Mouse (Mus musculus): ENCODE results near the gene Sncg. TPM values are rescaled to one million over a fixed set of nuclear protein-coding genes. Genes with fewer than 3 reads are reported as not detected.

Sncg gene
- total RNA-seq, 1 experiment from 2014 or later = not detected

DNA sequence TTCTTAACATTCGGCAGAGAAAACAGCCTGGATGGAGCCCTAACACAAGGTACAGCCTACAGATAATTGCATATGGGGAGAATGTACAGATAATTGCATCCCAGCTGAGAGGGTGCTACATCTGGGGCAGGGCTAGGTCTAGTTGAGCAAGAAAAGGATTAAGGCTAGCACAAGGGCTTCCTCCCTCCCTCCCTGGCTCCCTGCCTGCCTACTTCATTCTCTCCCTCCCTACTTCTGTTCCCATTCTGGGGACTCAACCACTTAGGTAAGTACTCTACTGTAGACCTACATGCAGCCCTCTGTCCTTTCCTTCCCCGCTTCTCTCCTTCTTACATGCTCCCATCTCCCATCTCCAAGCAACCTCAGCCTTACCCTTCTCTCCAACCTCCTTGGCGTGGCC, 21.3 kb downstream of the Sncg start:
- no peak for ATAC-seq (replicated peaks in 1 of 2; ENCODE audit: insufficient read depth in 1 of 2, low FRiP score in 2 of 2, low TSS enrichment in 1 of 2, low read depth in 1 of 2, poor library complexity in 2 of 2, severe bottlenecking in 2 of 2)

DNA sequence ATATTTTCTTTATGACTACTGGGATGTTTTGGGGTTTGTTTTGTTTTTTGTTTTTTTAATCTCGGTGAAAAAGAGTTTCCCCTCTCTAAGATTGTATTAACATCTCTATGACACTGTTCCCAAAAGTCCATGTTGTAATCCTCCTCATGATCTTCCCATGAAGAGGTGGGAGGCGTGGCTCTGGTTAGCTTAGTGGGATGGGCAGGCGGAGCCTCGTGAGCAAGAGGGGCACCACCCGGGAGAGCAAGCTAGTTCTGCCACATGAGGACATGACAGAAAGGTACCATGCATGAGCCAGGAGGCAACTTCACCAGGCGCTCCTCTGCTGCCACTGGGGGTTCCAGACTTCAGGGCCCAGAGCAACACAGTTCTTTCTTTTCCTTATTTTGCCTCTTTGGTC, 22.1 kb downstream of the Sncg start:
- no peak for ATAC-seq (replicated peaks in 1 of 2; ENCODE audit: insufficient read depth in 1 of 2, low FRiP score in 2 of 2, low TSS enrichment in 1 of 2, low read depth in 1 of 2, poor library complexity in 2 of 2, severe bottlenecking in 2 of 2)

DNA sequence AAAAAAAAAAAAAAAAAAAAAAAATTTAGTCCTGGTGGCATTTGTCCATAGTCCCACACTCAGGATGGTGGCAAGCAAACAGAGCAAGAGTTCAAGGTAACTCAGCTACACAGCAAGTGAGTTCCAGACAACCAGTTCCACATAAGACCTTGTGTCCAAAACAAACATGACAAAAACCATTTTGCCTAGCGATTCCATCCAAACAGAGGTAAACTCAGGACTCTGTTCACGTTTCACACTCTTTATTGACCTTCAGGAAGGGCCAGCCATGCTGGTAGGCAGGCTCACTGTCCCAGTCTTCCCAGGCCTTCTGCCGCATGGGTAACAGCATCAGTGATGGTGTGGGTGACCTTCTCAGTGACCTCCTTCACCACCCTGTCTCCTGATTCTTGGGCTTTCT, 22.9 kb downstream of the Sncg start:
- no peak for ATAC-seq (replicated peaks in 1 of 2; ENCODE audit: insufficient read depth in 1 of 2, low FRiP score in 2 of 2, low TSS enrichment in 1 of 2, low read depth in 1 of 2, poor library complexity in 2 of 2, severe bottlenecking in 2 of 2)

DNA sequence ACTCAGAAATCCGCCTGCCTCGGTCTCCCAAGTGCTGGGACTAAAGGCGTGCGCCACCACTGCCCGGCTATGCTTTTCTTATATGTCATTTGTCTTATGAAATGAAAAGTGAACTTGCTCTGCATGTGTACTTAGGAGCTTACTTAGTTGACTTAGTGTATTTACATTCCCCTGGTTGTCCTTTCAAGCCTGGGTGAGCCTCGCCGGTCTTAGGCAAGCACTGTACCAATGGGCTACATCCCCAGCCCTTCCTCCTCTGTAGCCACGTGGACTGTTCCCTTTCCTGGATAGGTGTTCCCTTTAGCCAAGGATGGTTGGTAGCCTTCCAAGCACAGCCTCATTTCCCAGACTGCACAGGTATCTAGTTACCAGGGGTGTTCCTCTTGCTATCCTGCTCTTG, 25.6 kb downstream of the Sncg start:
- ATAC-seq (replicated peaks in 1 of 2; ENCODE audit: insufficient read depth in 1 of 2, low FRiP score in 2 of 2, low TSS enrichment in 1 of 2, low read depth in 1 of 2, poor library complexity in 2 of 2, severe bottlenecking in 2 of 2) = no peak

DNA sequence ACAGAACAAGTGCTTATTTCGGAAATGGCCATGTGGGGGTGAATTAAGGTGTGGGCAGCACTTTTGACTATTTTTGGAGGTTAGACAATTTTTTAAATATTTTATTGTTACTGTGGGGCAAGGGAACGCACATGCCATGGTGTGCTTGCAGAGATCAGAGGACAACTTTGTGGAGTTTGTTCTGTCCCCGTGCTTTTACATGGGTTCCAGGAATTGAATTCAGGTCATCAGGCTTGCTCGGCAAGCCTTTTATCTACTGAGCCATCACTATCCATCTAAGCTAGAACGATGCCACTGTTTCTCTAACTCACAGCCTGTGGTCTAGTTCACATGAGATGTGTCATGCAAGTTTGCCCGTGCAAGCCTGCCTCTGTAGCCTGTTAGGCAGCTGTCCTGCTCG, 26.3 kb downstream of the Sncg start:
- ATAC-seq (replicated peaks in 1 of 2; ENCODE audit: insufficient read depth in 1 of 2, low FRiP score in 2 of 2, low TSS enrichment in 1 of 2, low read depth in 1 of 2, poor library complexity in 2 of 2, severe bottlenecking in 2 of 2) = no peak

DNA sequence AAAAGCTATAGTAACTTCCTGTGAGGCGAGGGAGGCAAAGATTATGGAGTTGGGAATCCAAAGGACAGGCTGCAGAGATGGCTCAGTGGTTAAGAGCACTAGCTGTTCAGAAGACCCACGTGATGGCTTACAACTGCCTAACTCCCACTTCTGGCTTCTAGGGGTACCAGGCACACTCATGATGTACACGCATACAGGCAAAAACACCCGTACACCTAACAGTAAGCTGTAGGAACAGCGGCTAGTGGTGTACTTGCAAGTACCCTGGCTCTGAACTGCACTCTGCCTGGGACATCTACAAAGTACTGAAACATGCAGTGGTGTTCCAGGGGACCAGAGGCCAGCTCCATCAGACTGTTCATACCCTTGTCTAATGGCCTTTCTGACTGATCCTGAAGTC, 27.5 kb downstream of the Sncg start:
- ATAC-seq (replicated peaks in 1 of 2; ENCODE audit: insufficient read depth in 1 of 2, low FRiP score in 2 of 2, low TSS enrichment in 1 of 2, low read depth in 1 of 2, poor library complexity in 2 of 2, severe bottlenecking in 2 of 2) = no peak

DNA sequence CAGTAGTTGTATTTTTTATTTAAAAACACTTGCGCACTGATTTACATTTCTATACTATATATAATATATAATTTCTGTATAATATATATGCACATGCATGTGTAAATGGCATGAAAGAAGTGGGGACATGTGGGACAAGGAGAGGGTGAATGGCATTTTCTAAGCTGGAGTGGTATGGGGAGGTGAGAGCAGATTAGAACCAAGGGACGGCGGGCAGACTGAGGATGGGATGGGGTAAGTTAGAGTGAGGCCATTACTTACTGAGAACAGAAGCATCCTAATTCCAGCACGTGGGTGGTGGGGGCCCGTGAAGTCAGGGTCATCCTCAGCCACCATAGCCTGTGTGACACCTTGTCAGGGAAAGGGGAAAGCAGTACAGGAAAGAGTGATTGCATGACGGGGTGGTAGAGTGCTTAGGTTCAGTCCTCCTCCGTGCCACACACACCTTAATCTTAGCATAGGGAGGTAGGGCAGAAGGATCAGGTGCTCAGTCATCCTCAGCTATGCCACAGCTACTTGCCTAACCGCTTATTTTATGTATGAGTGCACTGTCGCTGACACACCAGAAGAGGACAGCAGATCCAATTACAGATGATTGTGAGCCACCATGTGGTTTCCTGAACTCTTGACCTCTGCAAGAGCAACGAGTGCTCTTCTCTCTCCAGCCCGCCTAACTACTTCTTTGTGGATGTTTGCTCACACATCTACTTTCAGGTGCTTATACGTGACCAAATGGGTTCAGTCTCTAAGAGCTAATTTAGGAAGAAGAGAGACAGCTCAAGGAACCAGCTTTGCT, 28.6 kb downstream of the Sncg start:
- no peak for ATAC-seq (replicated peaks in 1 of 2; ENCODE audit: insufficient read depth in 1 of 2, low FRiP score in 2 of 2, low TSS enrichment in 1 of 2, low read depth in 1 of 2, poor library complexity in 2 of 2, severe bottlenecking in 2 of 2)

DNA sequence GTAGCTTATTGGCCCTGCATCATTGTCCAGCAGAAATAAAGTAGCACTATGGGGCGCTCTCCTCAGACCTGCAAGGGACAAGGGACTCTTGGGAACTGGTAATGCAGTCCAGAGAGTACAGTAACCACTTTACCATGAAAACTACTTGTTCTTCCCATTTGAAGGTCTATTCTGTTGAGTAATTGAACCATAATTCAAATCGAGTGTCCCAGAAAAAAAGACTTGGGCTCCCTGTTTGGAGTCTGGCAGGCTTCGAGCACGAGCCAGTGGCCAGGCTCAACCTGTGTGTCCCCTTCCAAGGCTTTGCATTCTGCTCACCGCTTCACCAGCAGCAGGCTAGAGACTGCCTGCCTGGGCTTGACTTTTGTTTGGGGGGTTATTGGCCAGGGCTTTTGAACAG, 30.2 kb downstream of the Sncg start:
- ATAC-seq (replicated peaks in 1 of 2; ENCODE audit: insufficient read depth in 1 of 2, low FRiP score in 2 of 2, low TSS enrichment in 1 of 2, low read depth in 1 of 2, poor library complexity in 2 of 2, severe bottlenecking in 2 of 2) = no peak

DNA sequence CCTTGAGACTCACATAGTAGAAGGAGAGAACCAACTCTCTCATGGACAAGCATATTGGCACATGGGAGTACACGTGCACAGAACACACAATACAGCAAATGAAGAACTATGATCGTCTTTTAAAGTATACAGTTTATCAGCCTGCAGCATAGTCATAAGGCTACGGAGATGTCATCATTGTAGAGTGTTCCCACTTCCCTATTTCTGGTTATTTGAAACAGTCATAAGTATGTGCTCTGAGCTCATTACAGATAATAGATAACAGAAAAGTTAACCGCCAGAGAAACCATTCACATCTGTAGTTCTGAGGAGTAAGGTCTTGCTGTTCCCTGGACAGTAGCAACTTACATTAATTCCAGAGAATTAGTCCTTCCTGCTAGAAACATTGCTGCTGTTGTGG, 31.5 kb downstream of the Sncg start:
- ATAC-seq (replicated peaks in 1 of 2; ENCODE audit: insufficient read depth in 1 of 2, low FRiP score in 2 of 2, low TSS enrichment in 1 of 2, low read depth in 1 of 2, poor library complexity in 2 of 2, severe bottlenecking in 2 of 2) = no peak

DNA sequence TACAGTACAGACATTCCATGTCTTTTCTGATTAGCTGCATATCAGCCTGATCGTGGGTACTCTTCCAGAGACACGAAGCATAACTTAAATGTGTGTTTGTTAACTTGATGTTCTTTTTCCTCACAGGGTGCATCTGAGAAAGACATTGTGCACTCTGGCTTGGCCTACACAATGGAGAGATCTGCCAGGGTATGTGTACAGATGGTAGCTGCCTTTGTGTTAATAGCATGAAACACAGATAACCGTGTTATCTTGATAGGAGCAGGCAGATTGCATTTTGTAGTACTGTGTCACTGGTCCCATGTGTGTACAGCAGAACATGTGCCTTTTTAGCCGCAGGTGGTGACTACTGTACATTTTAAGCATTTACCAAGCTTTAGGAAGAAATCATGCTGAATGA, 32.6 kb downstream of the Sncg start:
- no peak for ATAC-seq (replicated peaks in 1 of 2; ENCODE audit: insufficient read depth in 1 of 2, low FRiP score in 2 of 2, low TSS enrichment in 1 of 2, low read depth in 1 of 2, poor library complexity in 2 of 2, severe bottlenecking in 2 of 2)

DNA sequence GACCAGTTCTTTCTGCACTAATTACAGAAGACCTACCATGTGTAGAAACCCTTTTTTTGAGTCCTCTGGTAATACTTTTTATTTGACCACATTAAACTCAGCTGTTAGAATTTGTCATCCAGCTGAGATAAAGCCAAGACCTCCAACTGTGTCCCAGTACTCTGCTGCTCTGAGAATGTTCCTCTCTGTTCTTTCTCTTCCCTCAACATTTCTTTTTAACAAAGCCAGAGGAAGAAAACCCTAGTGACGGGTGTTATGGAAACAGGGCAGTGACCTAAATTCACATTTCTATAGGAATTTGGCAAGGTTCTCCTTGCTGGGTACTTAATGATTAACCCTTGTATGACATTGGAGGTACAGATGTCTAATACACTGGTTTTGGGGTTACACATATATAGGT, 35.1 kb downstream of the Sncg start:
- no peak for ATAC-seq (replicated peaks in 1 of 2; ENCODE audit: insufficient read depth in 1 of 2, low FRiP score in 2 of 2, low TSS enrichment in 1 of 2, low read depth in 1 of 2, poor library complexity in 2 of 2, severe bottlenecking in 2 of 2)

DNA sequence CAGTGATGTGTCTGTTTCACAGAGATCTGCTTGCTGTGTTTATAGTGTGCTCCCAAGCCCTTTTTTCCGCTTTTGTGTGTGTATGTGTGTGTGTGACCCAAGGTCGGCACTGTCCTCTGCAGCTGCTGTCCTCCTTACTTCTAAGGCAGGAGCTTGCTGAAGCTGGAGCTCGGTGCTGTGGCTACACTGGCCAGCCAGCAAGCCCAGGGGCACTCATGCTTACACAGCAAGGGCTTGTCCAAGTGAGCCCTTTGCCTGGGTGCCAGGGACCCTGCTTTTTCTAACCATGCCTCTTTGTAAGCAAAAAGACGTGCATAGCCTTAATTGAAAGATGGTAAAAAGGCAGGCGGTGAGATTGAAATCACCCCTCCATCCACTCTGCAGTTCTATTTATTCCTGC, 42.1 kb downstream of the Sncg start:
- no peak for ATAC-seq (replicated peaks in 1 of 2; ENCODE audit: insufficient read depth in 1 of 2, low FRiP score in 2 of 2, low TSS enrichment in 1 of 2, low read depth in 1 of 2, poor library complexity in 2 of 2, severe bottlenecking in 2 of 2)

DNA sequence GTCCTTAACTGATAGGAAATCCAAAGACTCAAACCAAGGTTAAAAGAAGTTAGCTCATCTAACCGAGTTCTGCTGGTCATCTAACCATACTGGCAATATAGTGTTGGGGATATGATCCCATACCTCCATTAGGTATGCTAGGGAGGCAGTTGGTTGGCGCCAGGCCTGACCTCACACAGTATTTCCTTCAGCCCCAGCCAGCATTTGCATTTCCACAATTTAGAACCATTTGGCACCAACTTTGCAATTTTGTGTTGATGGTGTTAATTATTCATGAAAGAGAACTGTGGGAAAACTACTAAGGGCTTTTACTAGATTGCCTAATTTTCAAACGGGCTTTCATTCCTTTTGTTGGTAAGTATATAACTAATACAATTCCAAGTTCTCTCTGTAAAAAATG, 42.7 kb downstream of the Sncg start:
- no peak for ATAC-seq (replicated peaks in 1 of 2; ENCODE audit: insufficient read depth in 1 of 2, low FRiP score in 2 of 2, low TSS enrichment in 1 of 2, low read depth in 1 of 2, poor library complexity in 2 of 2, severe bottlenecking in 2 of 2)

DNA sequence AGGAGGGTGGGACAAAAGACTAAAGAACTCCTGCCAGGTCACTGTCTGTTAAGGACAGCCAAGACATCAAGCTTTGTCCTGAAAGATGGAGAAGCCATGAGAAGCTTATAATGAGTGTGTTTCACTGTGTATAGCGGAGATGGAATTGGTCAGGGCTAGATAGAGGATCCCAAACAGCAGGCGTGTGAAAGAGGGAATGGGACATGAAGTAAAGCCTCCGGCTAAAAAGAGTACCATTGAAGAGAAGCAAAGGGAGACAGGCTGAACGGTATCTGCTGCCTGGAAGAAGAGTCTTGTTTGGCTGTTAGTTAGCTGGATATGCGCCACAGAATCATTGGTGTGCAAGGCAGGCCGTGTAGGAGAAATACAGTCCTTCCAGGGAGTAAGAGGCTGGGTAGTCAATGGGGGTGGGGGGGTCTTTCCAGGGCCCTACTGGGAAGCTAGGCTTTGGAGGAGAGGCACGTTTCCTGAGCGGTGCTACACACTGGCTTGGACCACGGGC, 43.9 kb downstream of the Sncg start:
- no peak for ATAC-seq (replicated peaks in 1 of 2; ENCODE audit: insufficient read depth in 1 of 2, low FRiP score in 2 of 2, low TSS enrichment in 1 of 2, low read depth in 1 of 2, poor library complexity in 2 of 2, severe bottlenecking in 2 of 2)

DNA sequence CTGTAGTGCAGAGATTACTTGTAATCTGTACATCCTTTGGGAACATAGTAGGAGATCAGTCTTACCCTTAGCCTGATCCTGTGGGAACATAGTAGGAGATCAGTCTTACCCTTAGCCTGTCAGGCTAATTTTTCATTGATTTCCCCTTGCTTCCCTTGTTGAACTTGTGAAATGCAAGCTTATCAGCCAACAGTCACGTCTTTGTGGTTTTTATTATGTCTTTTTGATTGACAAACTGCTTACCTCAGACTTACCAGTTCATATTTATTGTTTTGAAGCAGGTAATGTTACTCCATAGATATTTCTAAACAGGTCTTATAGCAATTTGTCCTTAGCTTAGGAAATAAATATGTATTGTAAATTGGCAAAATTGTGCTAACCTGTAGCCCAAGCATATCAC, 47.0 kb downstream of the Sncg start:
- no peak for ATAC-seq (replicated peaks in 1 of 2; ENCODE audit: insufficient read depth in 1 of 2, low FRiP score in 2 of 2, low TSS enrichment in 1 of 2, low read depth in 1 of 2, poor library complexity in 2 of 2, severe bottlenecking in 2 of 2)

DNA sequence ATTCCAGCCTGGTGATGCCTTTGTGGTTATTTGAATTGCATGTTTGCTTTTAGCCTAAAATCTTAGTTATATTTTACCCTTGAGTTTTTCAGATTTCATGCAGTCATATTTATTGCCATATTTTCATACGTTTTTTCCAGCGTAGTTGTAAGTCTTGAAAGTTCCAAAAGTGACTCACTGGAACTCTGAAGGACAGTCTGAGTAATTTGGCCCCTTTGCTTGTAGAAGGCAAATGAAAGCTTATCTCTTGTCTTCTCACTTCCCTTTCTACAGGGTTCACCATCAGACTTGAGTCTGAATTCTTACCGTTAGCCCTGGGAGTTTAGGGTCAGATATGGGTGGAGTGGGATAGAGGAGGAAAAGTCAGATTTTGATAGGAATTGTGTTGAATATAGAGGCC, 48.0 kb downstream of the Sncg start:
- ATAC-seq (replicated peaks in 1 of 2; ENCODE audit: insufficient read depth in 1 of 2, low FRiP score in 2 of 2, low TSS enrichment in 1 of 2, low read depth in 1 of 2, poor library complexity in 2 of 2, severe bottlenecking in 2 of 2) = no peak

DNA sequence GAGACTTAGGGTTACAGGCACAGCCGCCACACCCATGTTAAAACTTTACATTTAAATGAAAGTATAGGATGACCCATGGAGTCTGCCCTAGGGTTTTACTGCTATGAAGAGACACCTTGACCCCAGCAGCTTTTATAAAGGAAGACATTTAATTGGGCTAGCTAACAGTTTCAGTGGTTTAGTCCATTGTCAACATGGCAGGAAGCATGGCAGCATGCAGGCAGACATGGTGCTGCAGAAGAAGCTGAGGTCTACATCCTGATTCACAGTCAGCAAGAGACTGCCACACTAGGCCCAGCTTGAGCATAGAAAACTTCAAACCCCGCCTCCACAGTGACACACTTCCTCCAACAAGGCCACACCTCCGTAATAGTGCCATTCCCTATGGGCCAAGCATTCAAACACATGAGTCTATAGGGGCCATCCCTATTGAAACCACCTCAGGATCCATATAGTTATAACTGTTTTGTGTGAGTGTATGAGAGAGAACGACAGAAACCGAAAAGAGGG, 51.0 kb downstream of the Sncg start:
- ATAC-seq (replicated peaks in 1 of 2; ENCODE audit: insufficient read depth in 1 of 2, low FRiP score in 2 of 2, low TSS enrichment in 1 of 2, low read depth in 1 of 2, poor library complexity in 2 of 2, severe bottlenecking in 2 of 2) = no peak

All from hematopoietic stem cell, adult 5-6 weeks (primary cell).